Mouse (Mus musculus) kidney, adult 11 months (tissue): ENCODE measurements around the gene Rnf144b.

Source experiments
- DNase-seq: peaks from one replicate; pipeline ENCODE4 v3.0.0; 2022

Gene Rnf144b

GRCm38 (mm10) chr13:47122537-47123430 lies at the start of gene Rnf144b:
Rnf144b (plus strand) TSS chr13:47122656.
- no peak for DNase-seq

DNA sequence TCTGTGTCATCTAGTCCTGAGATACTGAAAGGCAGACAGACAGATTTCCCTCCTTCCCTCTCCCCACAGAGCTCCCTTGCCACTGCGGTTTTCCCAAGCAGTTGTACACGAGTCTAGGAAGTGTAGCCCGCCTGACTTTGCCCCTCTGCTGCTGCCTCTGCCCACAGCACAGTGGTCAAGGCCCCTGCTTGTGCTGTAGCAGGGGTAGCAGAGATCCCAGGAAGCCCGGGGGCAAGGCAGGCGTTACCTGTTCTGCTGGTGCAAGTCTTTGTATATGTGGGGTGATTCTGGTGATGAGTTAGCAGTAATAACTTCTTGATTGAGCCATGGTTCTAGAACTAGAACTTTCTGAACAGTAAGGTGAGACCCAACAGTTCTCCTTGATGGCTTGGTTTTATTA lies 46.3 kb upstream of the Rnf144b start:
- no peak for DNase-seq

GRCm38 (mm10) chr13:47077367-47077766 lies 45.1 kb upstream of the Rnf144b start:
- no peak for DNase-seq

- DNase-seq: no peak
Observed at GRCm38 (mm10) chr13:47078799-47079198, 43.7 kb upstream of the Rnf144b start.

DNA sequence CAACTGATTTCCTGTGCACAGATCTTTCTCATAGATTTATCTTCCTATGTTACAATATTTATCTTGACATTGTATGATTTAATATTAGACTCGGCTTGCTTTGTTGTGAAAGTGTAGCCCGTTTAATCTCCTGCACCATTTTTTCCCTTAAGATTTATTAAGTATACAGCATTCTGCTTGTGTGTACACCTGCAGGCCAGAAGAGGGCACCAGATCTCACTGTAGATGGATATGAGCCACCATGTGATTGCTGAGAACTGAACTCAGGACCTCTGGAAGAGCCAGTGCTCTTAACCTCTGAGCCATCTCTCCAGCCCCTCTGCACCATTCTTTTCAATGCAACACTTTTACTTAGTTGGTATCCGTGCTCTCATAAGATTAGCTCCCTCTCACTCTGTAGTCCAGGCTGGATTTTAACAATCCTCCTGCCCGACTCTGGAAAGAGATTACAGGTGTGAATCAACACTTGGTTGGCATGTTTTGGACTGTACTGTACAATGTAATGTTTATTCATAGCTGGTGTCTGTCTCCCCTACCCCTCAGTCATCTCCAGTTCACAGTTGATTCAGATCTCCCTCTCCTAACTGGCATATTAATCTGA lies 41.5 kb upstream of the Rnf144b start:
- DNase-seq: no peak

- no peak for DNase-seq
Observed at GRCm38 (mm10) chr13:47088433-47088832, 34.0 kb upstream of the Rnf144b start.

DNA sequence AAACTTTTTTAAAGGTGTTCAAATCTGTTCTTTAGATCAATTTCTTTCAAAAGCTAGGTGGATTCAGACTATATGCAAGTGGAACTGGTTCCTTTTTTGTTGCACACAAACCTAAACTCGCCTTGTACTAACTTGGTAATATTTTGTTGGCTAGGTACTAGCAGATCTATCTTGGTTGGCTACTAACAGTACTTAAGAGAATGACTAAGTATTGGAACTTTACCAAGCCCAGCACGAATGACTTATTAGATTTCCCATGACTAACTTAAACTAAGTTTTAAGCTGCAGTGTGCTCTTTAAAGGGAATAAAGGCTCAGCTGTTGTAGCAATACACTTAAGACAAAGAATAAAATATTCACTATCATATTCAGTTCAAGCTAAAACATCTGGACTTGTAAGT lies 33.2 kb upstream of the Rnf144b start:
- no peak for DNase-seq

GRCm38 (mm10) chr13:47093791-47094190 lies 28.7 kb upstream of the Rnf144b start:
- DNase-seq: no peak

GRCm38 (mm10) chr13:47096591-47096990 lies 25.9 kb upstream of the Rnf144b start:
- DNase-seq: no peak

GRCm38 (mm10) chr13:47099265-47099664 lies 23.2 kb upstream of the Rnf144b start:
- DNase-seq: no peak

- DNase-seq: no peak
Observed at GRCm38 (mm10) chr13:47100587-47100986, 21.9 kb upstream of the Rnf144b start.

GRCm38 (mm10) chr13:47104146-47104545 lies 18.3 kb upstream of the Rnf144b start:
- DNase-seq: no peak

GRCm38 (mm10) chr13:47104856-47105541 lies 17.5 kb upstream of the Rnf144b start:
- DNase-seq: peak; percentile 13

GRCm38 (mm10) chr13:47105711-47106579 lies 16.5 kb upstream of the Rnf144b start, which contains the start of gene Dek:
Dek (minus strand) TSS chr13:47106201.
- DNase-seq: peak; percentile 85

DNA sequence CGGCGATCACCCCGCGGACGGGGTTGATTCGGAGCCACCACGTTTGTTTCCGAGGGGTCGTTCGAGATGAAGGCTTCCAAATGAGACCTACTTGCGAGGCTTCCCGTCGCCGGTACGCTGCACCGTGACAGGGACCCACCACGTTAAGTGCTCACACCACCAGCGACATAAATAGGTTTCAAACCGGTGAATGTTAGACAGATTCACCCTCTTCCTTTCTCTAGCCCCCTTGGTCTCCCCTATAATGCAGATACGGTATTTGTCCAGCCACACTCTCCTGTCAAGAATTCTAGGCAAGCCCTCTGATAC lies 15.9 kb upstream of the Rnf144b start:
- no peak for DNase-seq

GRCm38 (mm10) chr13:47109239-47109638 lies 13.2 kb upstream of the Rnf144b start:
- DNase-seq: no peak

- no peak for DNase-seq
Observed at GRCm38 (mm10) chr13:47111185-47111584, 11.3 kb upstream of the Rnf144b start.

GRCm38 (mm10) chr13:47112056-47112455 lies 10.4 kb upstream of the Rnf144b start:
- DNase-seq: no peak

DNA sequence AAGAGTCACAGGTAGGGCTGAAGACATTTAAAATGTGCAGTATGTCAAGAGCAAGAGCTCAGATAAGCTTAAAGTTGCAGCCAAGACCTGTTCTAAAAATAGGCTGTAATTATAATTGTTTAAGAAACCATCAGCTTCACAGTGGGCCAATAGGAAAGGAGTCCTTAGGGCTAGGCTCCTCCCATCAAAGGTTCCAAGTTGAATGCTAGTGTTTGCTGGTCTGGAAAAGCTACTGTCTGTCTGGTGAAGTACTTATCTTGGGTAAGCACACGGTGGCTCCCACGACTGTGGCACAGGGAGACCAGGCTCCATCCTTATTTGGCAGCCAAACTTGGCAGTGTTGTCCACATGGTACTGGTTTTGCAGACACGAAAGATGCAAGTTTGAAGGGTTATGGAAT lies 9.5 kb upstream of the Rnf144b start:
- DNase-seq: no peak

- no peak for DNase-seq
Observed at GRCm38 (mm10) chr13:47116000-47116399, 6.5 kb upstream of the Rnf144b start.

GRCm38 (mm10) chr13:47121333-47121889 lies 1.0 kb upstream of the Rnf144b start:
- no peak for DNase-seq

DNA sequence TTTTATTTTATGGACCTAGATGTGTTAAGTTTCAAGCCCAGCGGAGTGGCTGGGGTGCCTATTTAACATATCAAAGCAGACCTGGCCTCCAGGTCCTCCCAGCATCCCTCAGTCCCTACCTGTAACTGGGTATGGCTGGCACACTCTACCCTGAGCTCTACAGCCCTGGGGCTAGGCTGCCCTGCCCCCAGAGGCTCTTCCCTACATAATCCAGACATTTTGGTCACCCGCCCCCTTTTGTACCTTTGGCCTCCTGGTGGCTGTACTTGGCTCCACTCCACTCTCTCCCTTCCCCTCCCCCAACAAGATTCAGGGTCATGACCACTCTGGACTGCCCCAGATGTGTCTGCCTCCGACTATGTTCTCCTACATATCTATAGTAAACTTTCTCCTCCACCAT lies 2.0 kb downstream of the Rnf144b start:
- no peak for DNase-seq

GRCm38 (mm10) chr13:47124986-47125385 lies 2.5 kb downstream of the Rnf144b start:
- DNase-seq: no peak
